Comparison of ENCODE assay signal across 9 mouse cellular contexts in the genomic region with DNA sequence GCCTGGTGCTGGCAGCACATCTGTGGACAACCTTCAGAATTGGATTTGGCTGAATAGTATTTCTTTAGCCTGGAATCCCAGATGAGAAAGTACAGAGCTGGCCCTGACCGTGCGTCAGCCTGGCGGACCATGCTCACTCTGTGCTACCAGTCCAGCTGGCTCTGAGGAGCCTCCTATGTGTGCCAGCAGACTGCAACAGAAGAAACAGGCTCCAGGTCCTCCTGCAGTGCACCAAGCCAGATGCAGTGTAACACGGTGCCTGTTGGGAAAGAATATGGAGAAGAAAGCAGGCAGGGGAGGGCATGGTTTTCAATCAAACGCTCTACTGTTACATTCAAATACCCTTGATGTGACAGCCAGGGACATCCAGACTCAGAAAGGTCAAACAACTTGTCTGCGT. TPM values are rescaled to one million over a fixed set of nuclear protein-coding genes. Genes with fewer than 3 reads are reported as not detected.
DNase-seq lines count a peak whose midpoint lies in the region; ATAC-seq and TF ChIP-seq lines count a peak whose summit lies in the region.
"Had no signal": no experiment of that assay in that cellular context is flagged by ENCODE, and none has a peak within 500 bp of the region (broad histone marks: within the 10 kb centered on the region; RNA-seq: fewer than 3 reads in every experiment).

No protein-coding gene starts in this region.

- no peaks in the 10 kb centered on the region for H3K9me3 ChIP-seq in heart, postnatal 0 days (replicated peaks; ENCODE audit: control insufficient read depth, low read length)
- H3K9me3 ChIP-seq: limb, embryonic 12.5 days; neural tube, embryonic 13.5 days had no signal

- H3K4me2 ChIP-seq in heart, postnatal 0 days (ENCODE audit: low read depth, low read length): no peak overlapping the region
- H3K4me2 ChIP-seq: limb, embryonic 12.5 days; neural tube, embryonic 13.5 days had no signal

- H3K36me3 ChIP-seq in heart, postnatal 0 days (replicated peaks; ENCODE audit: control insufficient read depth, insufficient read depth, low read length): no peaks in the 10 kb centered on the region
- H3K36me3 ChIP-seq: limb, embryonic 12.5 days; neural tube, embryonic 13.5 days had no signal

- no peak for TF ChIP-seq CTCF in heart, postnatal 0 days (IDR thresholded peaks at IDR 0.05; ENCODE audit: low read depth)

- peak; percentile 73 to 84 for DNase-seq in right cerebral cortex, postnatal 10 days (ENCODE audit: low spot score in 2 of 2)
- DNase-seq in right cerebral cortex, postnatal 14 days: no peak
- peak; percentile 76 to 85 for DNase-seq in cerebellum, postnatal 10 days
- no peak for DNase-seq in heart, postnatal 0 days (ENCODE audit: low spot score)
- no peak for DNase-seq in thymus, postnatal 25 days
- no peak for DNase-seq in urinary bladder, postnatal 4 days (ENCODE audit: low spot score in 2 of 2)
- DNase-seq in urinary bladder, adult 2 months (ENCODE audit: low spot score): no peak

- 0 out of 2 replicates have a peak, but pooled peaks have one; percentile 41 for ATAC-seq in heart, postnatal 0 days (ENCODE audit: insufficient read depth, low read depth)

- H3K4me3 ChIP-seq in heart, postnatal 0 days (ENCODE audit: low read depth, low read length): no peak overlapping the region
- H3K4me3 ChIP-seq: limb, embryonic 12.5 days; neural tube, embryonic 13.5 days had no signal

- no peak overlapping the region for H3K27ac ChIP-seq in heart, postnatal 0 days (ENCODE audit: low read depth)
- H3K27ac ChIP-seq: limb, embryonic 12.5 days had no signal

- peaks cover 7% of the 10 kb centered on the region; the same call in 1 of the 2 replicates for H3K4me1 ChIP-seq in heart, postnatal 0 days (ENCODE audit: control insufficient read depth, insufficient read depth)

- no peak overlapping the region for H3K9ac ChIP-seq in heart, postnatal 0 days (replicated peaks; ENCODE audit: low read depth, low read length)
- H3K9ac ChIP-seq: limb, embryonic 12.5 days; neural tube, embryonic 13.5 days had no signal

- WGBS in heart, postnatal 0 days: 73% methylated on average over 6 of the region's 6 CpGs

- H3K27me3 ChIP-seq in heart, postnatal 0 days (ENCODE audit: control insufficient read depth, insufficient read depth, low read length): no peaks in the 10 kb centered on the region
- H3K27me3 ChIP-seq: limb, embryonic 12.5 days; neural tube, embryonic 13.5 days had no signal

- no peak for TF ChIP-seq EP300 in heart, postnatal 0 days (IDR thresholded peaks at IDR 0.05; ENCODE audit: low read depth)

RNA-seq across cellular contexts. Expression of gene Insyn1, which starts 48.3 kb away (rescaled TPM):
- total RNA-seq in heart, postnatal 0 days (2014; rRNA removed; ENCODE audit: low replicate concordance): 9.6 and 13.6 TPM in 2 replicates
- polyA plus RNA-seq in heart, postnatal 0 days (2015; fragmentation: Nextera tagmentation; extraction: Ambion mirVana): 0.77 and 0.80 TPM in 2 replicates
- polyA plus RNA-seq in urinary bladder, adult 2 months (2012; rRNA removed): 4.1 and 4.8 TPM in 2 replicates

Comparison
In these comparisons a context has a peak if more than half of its experiments do, and no peak if none do; other contexts are left out.
1. DNase-seq: peak in right cerebral cortex, postnatal 10 days (2 of 2) and cerebellum, postnatal 10 days (2 of 2); none in right cerebral cortex, postnatal 14 days (single experiment), heart, postnatal 0 days (single experiment), thymus, postnatal 25 days (single experiment), urinary bladder, postnatal 4 days (0 of 2) and urinary bladder, adult 2 months (single experiment).